Mouse (Mus musculus): Measurements from ENCODE around the gene Spdef.

Gene Spdef

DNA sequence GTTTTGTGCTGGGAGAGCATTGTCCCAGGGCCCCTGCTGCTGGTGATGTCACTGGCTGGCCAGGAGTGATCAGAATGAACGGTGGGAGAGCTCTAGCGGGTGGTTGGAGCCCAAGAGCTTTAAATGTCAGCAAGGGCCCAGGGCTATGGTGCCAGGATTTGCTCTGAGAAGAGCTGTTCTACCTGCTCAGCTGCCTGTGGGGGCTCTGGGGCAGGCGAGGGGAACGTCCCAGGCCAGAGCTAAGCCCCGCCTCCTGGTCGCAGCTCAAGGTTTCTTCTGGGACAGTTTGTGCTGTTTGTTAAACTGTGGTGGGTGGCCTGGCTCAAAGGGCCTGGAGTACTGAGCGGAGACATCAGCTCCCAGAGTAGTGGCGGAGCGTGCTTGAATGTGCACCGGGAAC is 3.3 kb downstream of the Spdef start:
- no peak for DNase-seq (ENCODE audit: low read depth, low spot score)

- DNase-seq (ENCODE audit: low read depth, low spot score): no peak
Measured at GRCm38 (mm10) chr17:27725011-27725410, 3.7 kb downstream of the Spdef start.

- DNase-seq (ENCODE audit: low read depth, low spot score): no peak
Measured at GRCm38 (mm10) chr17:27724327-27724726, 4.4 kb downstream of the Spdef start.

DNA sequence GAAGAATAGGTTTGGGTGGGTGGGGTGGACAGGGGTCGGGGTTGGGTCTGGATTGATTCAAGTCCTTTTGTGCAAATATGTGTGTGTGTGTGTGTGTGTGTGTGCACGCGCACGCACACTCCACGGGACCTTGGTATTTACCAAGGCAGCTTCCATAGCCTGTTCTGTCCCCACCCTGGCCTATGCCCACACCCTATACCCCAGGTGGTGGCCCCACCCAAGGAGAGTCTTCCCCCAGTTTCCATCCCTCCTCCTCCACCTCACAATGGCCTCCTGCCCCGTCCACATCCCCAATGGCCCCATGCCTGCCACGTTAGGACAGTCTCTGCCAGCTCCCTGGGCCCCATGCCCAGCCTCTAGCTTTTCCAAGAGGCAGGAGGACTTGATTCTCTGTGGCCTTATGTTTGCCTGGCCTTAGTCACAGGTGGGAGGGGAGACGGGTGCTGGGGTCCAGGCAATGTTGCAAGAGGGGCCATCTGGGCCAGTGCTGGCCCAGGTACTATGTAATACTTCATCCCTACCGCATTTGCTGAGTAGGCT is 7.6 kb downstream of the Spdef start:
- DNase-seq (ENCODE audit: low read depth, low spot score): no peak

GRCm38 (mm10) chr17:27720326-27720725 is 8.4 kb downstream of the Spdef start:
- no peak for DNase-seq (ENCODE audit: low read depth, low spot score)

DNA sequence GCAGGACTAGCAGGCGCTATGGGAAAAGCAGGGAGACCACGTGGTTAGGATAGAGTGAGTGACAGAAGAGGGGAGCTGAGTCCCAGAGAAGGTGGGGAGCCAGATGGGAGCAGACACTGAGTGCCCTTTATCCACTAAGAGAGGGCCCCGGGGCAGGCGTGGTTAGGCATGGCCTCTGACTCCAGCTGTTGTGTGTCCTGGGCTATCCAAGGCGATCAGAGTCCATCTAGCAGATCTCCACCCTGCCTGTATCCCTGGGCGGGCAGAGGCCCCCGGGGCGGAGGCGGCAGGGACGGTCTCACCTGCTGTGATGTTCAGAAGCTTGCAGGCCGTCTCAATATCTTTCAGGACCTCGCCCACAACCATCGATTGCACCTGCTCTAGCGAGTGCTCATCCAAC is 9.1 kb downstream of the Spdef start:
- DNase-seq (ENCODE audit: low read depth, low spot score): no peak

DNA sequence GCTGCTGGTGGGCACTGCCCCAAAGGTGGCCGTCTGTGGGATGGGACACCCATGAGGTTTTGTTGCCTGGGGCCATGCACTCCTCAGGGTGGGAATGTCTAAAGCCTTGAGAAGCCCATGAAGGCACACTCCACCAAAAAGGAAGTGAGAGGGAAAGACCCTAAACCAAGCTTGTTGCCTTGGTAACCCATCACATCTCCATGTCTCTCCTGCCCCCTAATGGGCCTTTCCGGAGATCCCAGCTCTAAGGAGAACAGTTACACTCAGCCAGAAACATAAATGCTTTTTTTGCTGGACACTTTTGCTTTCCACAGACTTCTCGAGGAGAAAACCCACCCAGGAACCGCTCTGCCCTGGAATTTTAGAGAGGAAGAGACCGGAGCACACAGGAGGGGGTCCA is 10.5 kb downstream of the Spdef start:
- no peak for DNase-seq (ENCODE audit: low read depth, low spot score)

DNA sequence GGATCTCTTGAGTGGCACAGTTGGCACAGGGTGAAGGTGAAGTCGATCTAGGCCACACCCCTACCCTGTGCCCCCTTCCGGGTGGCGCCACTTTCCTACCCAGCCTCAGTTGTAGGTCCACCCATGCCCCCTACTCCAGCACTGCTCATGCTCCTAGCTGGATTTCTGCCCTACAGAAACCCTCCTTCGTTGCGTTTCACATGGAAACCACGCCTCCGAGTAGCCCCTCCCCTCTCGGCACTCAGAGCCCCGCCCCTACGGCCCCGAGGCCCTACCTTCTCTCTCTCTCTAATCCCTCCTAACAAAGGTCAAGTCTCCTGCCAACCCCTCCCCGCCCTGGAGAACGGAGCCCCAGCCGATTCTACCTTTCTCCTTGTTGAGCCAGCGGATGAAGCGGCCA is 12.0 kb downstream of the Spdef start:
- DNase-seq (ENCODE audit: low read depth, low spot score): peak; percentile 50

- DNase-seq (ENCODE audit: low read depth, low spot score): no peak
Measured at GRCm38 (mm10) chr17:27712832-27713231, 15.9 kb downstream of the Spdef start.

DNA sequence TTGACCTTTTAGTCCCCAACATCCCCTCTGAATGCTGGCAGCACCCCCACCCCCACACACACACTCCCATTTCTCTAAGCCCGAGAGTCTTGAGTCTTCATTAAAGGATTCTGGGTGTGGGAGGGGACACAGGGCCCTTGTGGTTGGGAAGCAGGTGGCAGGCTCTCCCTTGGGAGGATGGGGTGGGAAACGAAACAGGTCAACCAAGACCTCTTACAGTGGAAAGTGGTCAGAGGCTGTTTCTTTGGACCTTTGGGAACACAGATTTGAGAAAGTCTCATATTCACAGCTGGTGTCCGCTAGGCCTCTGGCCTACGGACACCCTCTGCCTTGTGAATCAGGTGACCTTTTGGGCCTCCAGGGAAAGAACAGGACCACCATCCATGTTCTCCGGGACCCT is 19.1 kb downstream of the Spdef start:
- no peak for DNase-seq (ENCODE audit: low read depth, low spot score)

DNA sequence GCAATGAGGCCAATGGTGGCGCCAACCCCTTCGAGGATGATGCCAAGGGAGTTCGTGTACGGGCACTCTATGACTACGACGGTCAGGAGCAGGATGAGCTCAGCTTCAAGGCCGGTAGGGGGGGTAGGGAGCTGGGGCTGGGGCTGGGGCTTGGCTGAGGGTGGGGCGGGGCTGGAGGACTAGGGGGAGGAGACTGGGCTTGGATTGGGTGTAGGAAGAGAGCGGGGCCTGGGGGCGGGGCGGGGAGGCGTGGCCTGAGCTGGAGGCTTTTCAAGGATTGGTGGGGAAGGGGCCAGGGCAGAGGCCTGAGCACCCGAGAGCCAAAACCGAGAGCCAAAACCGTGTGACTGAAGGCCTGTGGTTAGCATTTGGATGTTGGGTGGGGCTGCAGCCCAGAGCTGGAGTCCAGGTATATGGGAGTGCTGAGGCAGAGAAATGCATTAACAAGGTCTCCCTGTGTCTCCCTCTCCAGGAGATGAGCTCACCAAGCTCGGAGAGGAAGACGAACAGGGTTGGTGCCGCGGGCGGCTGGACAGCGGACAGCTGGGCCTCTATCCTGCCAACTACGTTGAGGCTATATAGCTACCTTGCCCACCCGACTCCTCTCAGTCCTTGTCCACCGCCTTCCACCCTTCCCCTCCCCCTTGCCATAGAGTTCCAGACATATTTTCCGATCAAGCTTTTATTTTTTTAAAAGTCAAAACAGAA is 20.6 kb downstream of the Spdef start:
- peak; percentile 64 for DNase-seq (ENCODE audit: low read depth, low spot score)

- no peak for DNase-seq (ENCODE audit: low read depth, low spot score)
Measured at GRCm38 (mm10) chr17:27705661-27706060, 23.1 kb downstream of the Spdef start.

DNA sequence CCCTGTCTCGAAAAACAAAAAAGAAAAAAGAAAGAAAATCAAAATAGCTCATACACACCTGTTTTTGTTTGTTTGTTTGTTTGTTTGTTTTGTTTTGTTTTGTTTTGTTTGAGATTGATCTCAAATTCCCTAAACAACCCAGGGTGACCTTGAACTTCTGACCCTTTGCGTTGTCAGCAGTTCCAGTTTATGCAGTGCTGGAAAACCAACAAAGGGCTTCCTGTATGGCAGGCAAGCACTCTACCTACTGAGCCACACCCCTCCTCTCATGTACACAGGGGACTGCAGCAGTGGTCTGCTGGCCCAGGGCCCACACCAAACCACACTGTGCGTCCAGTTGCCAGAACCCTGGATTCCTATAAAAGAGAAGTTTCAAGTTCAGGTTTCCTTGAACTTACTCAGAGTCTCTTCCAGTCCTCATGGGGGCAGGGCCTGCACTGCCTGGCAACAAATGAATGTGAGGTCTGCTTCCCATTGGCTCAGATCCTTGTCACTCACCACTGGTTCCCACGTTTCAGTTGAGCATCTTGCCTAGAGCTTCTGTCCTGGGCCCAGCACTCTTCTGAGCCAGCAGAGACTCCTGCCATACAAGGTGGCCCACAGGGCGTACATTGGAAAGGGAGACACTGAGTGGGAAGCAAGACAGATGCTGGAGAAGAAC is 24.7 kb downstream of the Spdef start:
- no peak for DNase-seq (ENCODE audit: low read depth, low spot score)

GRCm38 (mm10) chr17:27702518-27702917 is 26.2 kb downstream of the Spdef start:
- no peak for DNase-seq (ENCODE audit: low read depth, low spot score)

DNA sequence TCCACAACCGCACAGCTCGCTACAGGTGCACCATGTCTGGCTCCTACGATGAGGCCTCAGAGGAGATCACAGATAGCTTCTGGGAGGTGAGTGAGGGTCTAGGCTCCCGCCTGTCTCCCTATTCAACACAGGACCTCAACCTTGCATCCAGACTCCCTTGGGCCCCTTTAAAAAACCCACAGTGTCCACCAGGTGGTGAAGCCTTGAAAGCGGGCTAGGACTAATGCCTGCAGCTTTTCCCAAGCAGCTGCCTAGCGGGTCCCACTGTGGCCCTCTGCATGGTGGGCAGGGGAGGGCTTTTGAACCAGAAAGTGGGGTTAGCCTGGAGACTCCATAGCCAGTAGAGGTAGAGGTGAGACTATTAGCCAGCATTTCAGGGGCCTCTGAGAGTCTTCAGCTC is 26.9 kb downstream of the Spdef start:
- no peak for DNase-seq (ENCODE audit: low read depth, low spot score)

- no peak for DNase-seq (ENCODE audit: low read depth, low spot score)
Measured at GRCm38 (mm10) chr17:27700812-27701211, 27.9 kb downstream of the Spdef start.

GRCm38 (mm10) chr17:27699641-27700244 is 29.0 kb downstream of the Spdef start:
- no peak for DNase-seq (ENCODE audit: low read depth, low spot score)

GRCm38 (mm10) chr17:27690993-27691693 is 37.6 kb downstream of the Spdef start:
- no peak for DNase-seq (ENCODE audit: low read depth, low spot score)

GRCm38 (mm10) chr17:27686395-27686794 is 42.4 kb downstream of the Spdef start:
- DNase-seq (ENCODE audit: low read depth, low spot score): no peak

- no peak for DNase-seq (ENCODE audit: low read depth, low spot score)
Measured at GRCm38 (mm10) chr17:27685550-27685913, 43.2 kb downstream of the Spdef start.

DNA sequence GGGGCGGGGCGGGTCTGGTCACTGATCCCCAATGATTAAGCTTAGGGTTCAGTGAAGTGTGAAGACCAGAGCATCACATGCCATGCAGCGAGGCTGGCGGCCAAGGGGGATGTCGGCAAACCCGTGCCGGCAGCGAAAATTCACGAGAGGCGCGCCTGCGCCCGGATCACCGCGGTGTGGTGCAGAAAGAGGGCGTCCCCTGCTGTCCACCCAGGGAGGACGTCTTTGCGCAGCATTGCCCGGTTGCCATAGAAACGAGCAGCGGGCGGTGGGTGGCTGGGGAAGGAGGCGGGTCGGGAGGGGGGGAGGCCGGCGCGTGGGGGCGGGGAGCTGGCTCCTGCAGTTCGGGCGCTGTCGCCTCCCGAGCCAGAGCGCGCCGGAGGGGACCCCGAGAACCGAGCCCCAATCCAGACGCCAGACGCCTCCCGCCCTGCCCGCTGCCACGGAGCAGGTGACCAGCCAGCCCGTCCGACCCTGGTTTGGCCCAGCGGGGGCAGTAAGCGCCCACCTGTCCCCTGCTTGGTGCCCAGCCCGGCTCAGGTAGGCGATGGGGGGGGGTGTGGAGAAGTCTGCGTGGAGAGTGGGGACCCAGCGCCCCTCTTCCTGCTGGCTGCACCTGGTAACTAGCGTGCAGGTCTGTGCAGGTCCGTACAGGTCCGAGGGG is 43.7 kb downstream of the Spdef start:
- peak; percentile 58 for DNase-seq (ENCODE audit: low read depth, low spot score)
